Mouse (Mus musculus) midbrain, embryonic 12.5 days (tissue): ENCODE measurements around the gene Zfp457. TPM values are rescaled to one million over a fixed set of nuclear protein-coding genes. Genes with fewer than 3 reads are reported as not detected.

Experiments
- polyA plus RNA-seq: library from polyadenylated mRNA; unstranded; fragments of >200 nt; fragmentation: Nextera tagmentation; extraction: Ambion mirVana; gene quantifications from 2 replicates; pipeline ENCODE4 v1.2.1, GENCODE M21; 2016

Gene Zfp457
- polyA plus RNA-seq, 1 experiment from 2014 or later, result 0.71 TPM

Other genes with a start within 250 kb of the Zfp457 start
- gene Zfp712, start 245.3 kb downstream of the Zfp457 start, polyA plus RNA-seq, result 5.2 and 5.6 TPM in 2 replicates
- gene Zfp708, start 208.5 kb downstream of the Zfp457 start, polyA plus RNA-seq, result 7.7 and 8.6 TPM in 2 replicates
- gene Gm28557, start 197.9 kb downstream of the Zfp457 start, polyA plus RNA-seq, result 2.3 and 3.1 TPM in 2 replicates
- 0.17 and 0.19 TPM in 2 replicates for gene Rslcan18, start 190.2 kb downstream of the Zfp457 start, polyA plus RNA-seq
- gene Zfp759, start 184.8 kb downstream of the Zfp457 start, polyA plus RNA-seq, result 2.7 and 2.8 TPM in 2 replicates
- 4.8 and 5.1 TPM in 2 replicates for gene Rsl1, start 133.3 kb downstream of the Zfp457 start, polyA plus RNA-seq
- gene Zfp455, start 112.0 kb downstream of the Zfp457 start, polyA plus RNA-seq, result 0.83 and 1.7 TPM in 2 replicates
- 2.7 and 3.3 TPM in 2 replicates for gene Zfp458, start 28.0 kb downstream of the Zfp457 start, polyA plus RNA-seq
- 1.5 and 1.9 TPM in 2 replicates for gene Zfp595, start 26.1 kb upstream of the Zfp457 start, polyA plus RNA-seq
- gene Gm28044, start 54.1 kb upstream of the Zfp457 start, polyA plus RNA-seq, result 0.84 TPM in 1 of 2 replicates, not detected in the other
- gene Zfp953, start 54.1 kb upstream of the Zfp457 start, polyA plus RNA-seq, result 0.94 and 0.98 TPM in 2 replicates
- gene Gm28041, start 69.2 kb upstream of the Zfp457 start, polyA plus RNA-seq, result 0.29 TPM in 1 of 2 replicates, not detected in the other
- 0.83 and 1.2 TPM in 2 replicates for gene Zfp456, start 69.3 kb upstream of the Zfp457 start, polyA plus RNA-seq
- gene Zfp429, start 93.3 kb upstream of the Zfp457 start, polyA plus RNA-seq, result 2.9 and 4.3 TPM in 2 replicates
- 0.42 and 0.46 TPM in 2 replicates for gene Zfp459, start 114.9 kb upstream of the Zfp457 start, polyA plus RNA-seq
- gene Zfp874a, start 145.1 kb upstream of the Zfp457 start, polyA plus RNA-seq, result 6.0 and 6.8 TPM in 2 replicates
- gene Zfp874b, start 177.8 kb upstream of the Zfp457 start, polyA plus RNA-seq, result 2.0 and 2.7 TPM in 2 replicates
- gene Zfp58, start 194.1 kb upstream of the Zfp457 start, polyA plus RNA-seq, result 16.7 and 16.8 TPM in 2 replicates
- 0.22 and 0.46 TPM in 2 replicates for gene Gm26965, start 219.7 kb upstream of the Zfp457 start, polyA plus RNA-seq
- gene Zfp87, start 219.7 kb upstream of the Zfp457 start, polyA plus RNA-seq, result 32.7 and 36.7 TPM in 2 replicates
- gene Zfp748, start 247.3 kb upstream of the Zfp457 start, polyA plus RNA-seq, result 17.7 and 19.6 TPM in 2 replicates